Comparison of ENCODE assay signal across 8 mouse cellular contexts in the genomic region with DNA sequence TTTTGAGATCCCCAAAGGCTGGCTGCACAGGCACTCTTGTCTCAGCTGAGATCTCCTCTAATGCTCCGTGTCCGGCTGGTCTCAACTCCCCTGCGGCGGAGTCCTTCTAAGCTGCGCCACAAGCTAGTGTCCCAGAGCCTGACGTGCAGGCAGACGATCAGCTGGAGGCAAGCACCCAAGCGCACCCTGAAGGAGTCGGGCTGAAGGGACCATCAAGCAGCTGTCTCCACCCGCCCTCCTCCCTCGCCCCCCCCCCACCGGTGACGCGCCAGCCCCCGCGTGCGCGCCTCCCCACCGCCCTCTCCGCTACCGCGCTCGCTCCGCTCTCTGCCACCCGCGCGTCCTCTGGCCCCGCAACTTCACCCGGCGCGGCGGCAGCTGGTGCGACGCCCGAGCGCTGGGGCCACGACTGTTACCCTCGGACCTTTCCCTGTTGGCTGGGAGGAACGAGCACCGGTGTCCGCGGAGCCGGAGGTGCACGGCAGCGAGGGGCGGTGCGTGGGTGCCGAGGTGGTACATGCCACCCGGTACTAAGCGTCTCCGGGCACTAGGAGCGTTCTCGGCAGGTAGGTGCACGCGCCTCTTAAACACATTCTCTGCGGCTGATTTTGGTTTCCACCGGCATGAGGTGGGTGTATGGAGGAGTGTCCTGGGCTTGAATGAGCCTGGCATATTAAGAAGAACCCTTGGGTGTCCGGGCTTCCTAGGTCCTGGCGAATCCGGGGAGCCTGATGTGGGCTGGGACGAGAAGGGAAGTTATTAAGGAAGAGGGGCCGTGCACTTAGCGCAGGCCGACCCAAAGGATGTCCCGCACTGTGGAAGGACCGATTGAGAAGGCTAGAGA. TPM values are rescaled to one million over a fixed set of nuclear protein-coding genes. Genes with fewer than 3 reads are reported as not detected.
DNase-seq lines count a peak whose midpoint lies in the region; ATAC-seq and TF ChIP-seq lines count a peak whose summit lies in the region.

No protein-coding gene starts in this region.

- no peak overlapping the region for H3K27ac ChIP-seq in brown adipose tissue, adult 24 weeks (replicated peaks; ENCODE audit: low read depth, low read length)
- no peak overlapping the region for H3K27ac ChIP-seq in kidney, embryonic 16.5 days (ENCODE audit: low read length)
- no peak overlapping the region for H3K27ac ChIP-seq in liver, embryonic 16.5 days (ENCODE audit: low read length)
- H3K27ac ChIP-seq in olfactory bulb, adult 2 months (ENCODE audit: insufficient read depth, low read depth, low read length), result peak overlapping the region; percentile 86

- H3K9ac ChIP-seq in kidney, embryonic 16.5 days (replicated peaks; ENCODE audit: low read length), result peak overlapping the region; percentile 69
- H3K9ac ChIP-seq in liver, embryonic 16.5 days (ENCODE audit: low read depth, low read length), result peak overlapping the region; percentile 3; the same call in 1 of the 2 replicates

- TF ChIP-seq CTCF in olfactory bulb, adult 2 months (IDR thresholded peaks at IDR 0.05; ENCODE audit: insufficient read depth, low read depth, low read length), result no peak

- peak overlapping the region; percentile 100 for H3K4me2 ChIP-seq in kidney, embryonic 16.5 days (replicated peaks; ENCODE audit: low read depth, low read length)
- H3K4me2 ChIP-seq in liver, embryonic 16.5 days (ENCODE audit: low read depth, low read length), result peak overlapping the region; percentile 66

- no peaks in the 10 kb centered on the region for H3K9me3 ChIP-seq in kidney, embryonic 16.5 days (ENCODE audit: low read length)
- no peaks in the 10 kb centered on the region for H3K9me3 ChIP-seq in liver, embryonic 16.5 days (replicated peaks; ENCODE audit: control insufficient read depth, low read length)

- H3K27me3 ChIP-seq in kidney, embryonic 16.5 days (ENCODE audit: insufficient read depth, low read length), result peaks cover 5% of the 10 kb centered on the region
- peaks cover 32% of the 10 kb centered on the region for H3K27me3 ChIP-seq in liver, embryonic 16.5 days (ENCODE audit: control insufficient read depth, insufficient read depth, low read depth, low read length)

- H3K4me1 ChIP-seq in brown adipose tissue, adult 24 weeks (ENCODE audit: control insufficient read depth, insufficient read depth, insufficient read length, low read length), result peaks cover 12% of the 10 kb centered on the region
- peaks cover 30% of the 10 kb centered on the region for H3K4me1 ChIP-seq in kidney, embryonic 16.5 days (ENCODE audit: insufficient read depth, low read length)
- H3K4me1 ChIP-seq in liver, embryonic 16.5 days (ENCODE audit: control insufficient read depth, low read depth, low read length), result peaks cover 2% of the 10 kb centered on the region
- H3K4me1 ChIP-seq in olfactory bulb, adult 2 months (ENCODE audit: control insufficient read depth, insufficient read depth, low read length), result peaks cover 17% of the 10 kb centered on the region

- 0 out of 2 replicates have a peak, but pooled peaks have one; percentile 7 for ATAC-seq in granulocyte monocyte progenitor cell, adult 5-6 weeks (replicated peaks; ENCODE audit: poor library complexity, severe bottlenecking)
- ATAC-seq in kidney, embryonic 16.5 days (ENCODE audit: low FRiP score, low TSS enrichment), result peak; percentile 84
- 0 out of 2 replicates have a peak, but pooled peaks have one; percentile 7 for ATAC-seq in liver, embryonic 16.5 days (ENCODE audit: low read depth)

- H3K36me3 ChIP-seq in kidney, embryonic 16.5 days (ENCODE audit: insufficient read depth, low read length), result no peaks in the 10 kb centered on the region
- no peaks in the 10 kb centered on the region for H3K36me3 ChIP-seq in liver, embryonic 16.5 days (ENCODE audit: control insufficient read depth, insufficient read depth)

- peak overlapping the region; percentile 71 for H3K4me3 ChIP-seq in brown adipose tissue, adult 24 weeks (ENCODE audit: insufficient read depth, low read depth, low read length)
- H3K4me3 ChIP-seq in kidney, embryonic 16.5 days (ENCODE audit: low read length), result peak overlapping the region; percentile 64
- H3K4me3 ChIP-seq in liver, embryonic 16.5 days (ENCODE audit: low read depth, low read length), result peak overlapping the region; percentile 55
- H3K4me3 ChIP-seq in olfactory bulb, adult 2 months (ENCODE audit: insufficient read depth, low read depth, low read length), result peak overlapping the region; percentile 93

- peak; percentile 15 for DNase-seq in ovary, postnatal 10 days (ENCODE audit: low spot score)
- DNase-seq in ovary, postnatal 14 days (ENCODE audit: low spot score), result no peak
- peak; percentile 74 to 75 for DNase-seq in thymus, postnatal 36 days

- 1% methylated on average over 48 of the region's 66 CpGs for WGBS in kidney, embryonic 16.5 days
- WGBS in liver, embryonic 16.5 days (ENCODE audit: insufficient replicate concordance), result 1% methylated on average over 56 of the region's 66 CpGs
- 1% methylated on average over 51 of the region's 66 CpGs for WGBS in olfactory bulb, adult 2 months

- no peak for TF ChIP-seq POLR2A in olfactory bulb, adult 2 months (IDR thresholded peaks at IDR 0.05; ENCODE audit: insufficient read depth, low read depth, low read length)

RNA-seq across cellular contexts. Expression of a gene that starts 56.6 kb away (rescaled TPM):
- polyA plus RNA-seq in brown adipose tissue, adult 24 weeks (2012; ENCODE audit: insufficient read depth, insufficient read length, missing spikeins), result 3.8 and 7.8 TPM in 2 replicates
- 41.1 and 65.7 TPM in 2 replicates for total RNA-seq in granulocyte monocyte progenitor cell, adult 5-6 weeks (2014; fragmentation: Nextera tagmentation)
- 27.8 and 33.5 TPM in 2 replicates for total RNA-seq in granulocyte monocyte progenitor cell, adult 5-6 weeks (2017)
- polyA plus RNA-seq in kidney, embryonic 16.5 days (2015; fragmentation: Nextera tagmentation; extraction: Ambion mirVana), result 2.1 and 2.7 TPM in 2 replicates
- polyA plus RNA-seq in liver, embryonic 16.5 days (2015; fragmentation: Nextera tagmentation; extraction: Ambion mirVana), result 3.2 and 4.4 TPM in 2 replicates
- not detected in 2 replicates for polyA plus RNA-seq in olfactory bulb, adult 2 months (2012; ENCODE audit: insufficient read depth, insufficient read length, low replicate concordance, missing spikeins)

Comparison
In these comparisons a context has a peak if more than half of its experiments do, and no peak if none do; other contexts are left out.
1. ATAC-seq: peak in every context shown above with its lines; median percentile 84 in kidney, embryonic 16.5 days; 7 in granulocyte monocyte progenitor cell, adult 5-6 weeks; 7 in liver, embryonic 16.5 days.